Comparison of ENCODE assay signal across 13 mouse cellular contexts in genomic region chr11:115697722-115698121, GRCm38 (mm10). TPM values are rescaled to one million over a fixed set of nuclear protein-coding genes. Genes with fewer than 3 reads are reported as not detected.
DNase-seq lines count a peak whose midpoint lies in the region; ATAC-seq and TF ChIP-seq lines count a peak whose summit lies in the region.
"Had no signal": no experiment of that assay in that cellular context is flagged by ENCODE, and none has a peak within 500 bp of the region (broad histone marks: within the 10 kb centered on the region; RNA-seq: fewer than 3 reads in every experiment).

No protein-coding gene starts in this region.

- H3K4me2 ChIP-seq in forebrain, postnatal 0 days (ENCODE audit: low read depth): peak overlapping the region; percentile 73
- H3K4me2 ChIP-seq in forebrain, embryonic 11.5 days (ENCODE audit: low read depth, low read length, severe bottlenecking): no peak overlapping the region
- no peak overlapping the region for H3K4me2 ChIP-seq in kidney, embryonic 15.5 days
- H3K4me2 ChIP-seq in hindbrain, embryonic 15.5 days: peak overlapping the region; percentile 96
- H3K4me2 ChIP-seq in midbrain, postnatal 0 days (ENCODE audit: low read depth, low read length, poor library complexity, severe bottlenecking): peak overlapping the region; percentile 80

- WGBS in forebrain, postnatal 0 days: 88% methylated on average over 3 of the region's 3 CpGs
- WGBS in forebrain, embryonic 11.5 days: 95% methylated on average over 3 of the region's 3 CpGs
- 69% methylated on average over 3 of the region's 3 CpGs for WGBS in kidney, embryonic 15.5 days
- 81% methylated on average over 3 of the region's 3 CpGs for WGBS in kidney, adult 2 months
- 89% methylated on average over 3 of the region's 3 CpGs for WGBS in hindbrain, embryonic 15.5 days
- 92% methylated on average over 3 of the region's 3 CpGs for WGBS in midbrain, postnatal 0 days

- H3K9ac ChIP-seq in forebrain, postnatal 0 days: no peak overlapping the region
- H3K9ac ChIP-seq in forebrain, embryonic 11.5 days (ENCODE audit: low read length): no peak overlapping the region
- no peak overlapping the region for H3K9ac ChIP-seq in kidney, embryonic 15.5 days
- H3K9ac ChIP-seq in hindbrain, embryonic 15.5 days: 0 out of 2 replicates have a peak overlapping the region, but pooled peaks have one; percentile 78
- H3K9ac ChIP-seq in midbrain, postnatal 0 days (replicated peaks; ENCODE audit: low read length, poor library complexity, severe bottlenecking): no peak overlapping the region

- peaks cover 14% of the 10 kb centered on the region for H3K4me1 ChIP-seq in forebrain, postnatal 0 days (ENCODE audit: insufficient read depth)
- H3K4me1 ChIP-seq in forebrain, embryonic 11.5 days (replicated peaks; ENCODE audit: control insufficient read depth, insufficient read depth, low read length): peaks cover 5% of the 10 kb centered on the region; the same call in 1 of the 2 replicates
- peaks cover 48% of the 10 kb centered on the region for H3K4me1 ChIP-seq in kidney, embryonic 15.5 days
- H3K4me1 ChIP-seq in kidney, adult 2 months (ENCODE audit: control insufficient read depth, insufficient read depth, low read length): peaks cover 19% of the 10 kb centered on the region
- peaks cover 57% of the 10 kb centered on the region for H3K4me1 ChIP-seq in hindbrain, embryonic 15.5 days (replicated peaks)
- peaks cover 19% of the 10 kb centered on the region; the same call in 1 of the 2 replicates for H3K4me1 ChIP-seq in midbrain, postnatal 0 days (ENCODE audit: insufficient read depth, low read length)

- no peaks in the 10 kb centered on the region for H3K27me3 ChIP-seq in forebrain, postnatal 0 days (ENCODE audit: insufficient read depth, low read length)
- H3K27me3 ChIP-seq in forebrain, embryonic 11.5 days (ENCODE audit: control insufficient read depth, insufficient read depth, low read length): no peaks in the 10 kb centered on the region
- no peaks in the 10 kb centered on the region for H3K27me3 ChIP-seq in kidney, embryonic 15.5 days
- H3K27me3 ChIP-seq in kidney, adult 2 months (replicated peaks; ENCODE audit: control insufficient read depth, insufficient read depth, low read length): no peaks in the 10 kb centered on the region
- H3K27me3 ChIP-seq in hindbrain, embryonic 15.5 days: no peaks in the 10 kb centered on the region
- no peaks in the 10 kb centered on the region for H3K27me3 ChIP-seq in midbrain, postnatal 0 days (ENCODE audit: insufficient read depth, low read length)

- no peak for TF ChIP-seq POLR2A in kidney, adult 2 months (IDR thresholded peaks at IDR 0.05; ENCODE audit: low read depth, low read length)

- no peak for TF ChIP-seq CTCF in forebrain, postnatal 0 days (IDR thresholded peaks at IDR 0.05; ENCODE audit: low read depth)
- TF ChIP-seq CTCF in kidney, adult 2 months (conservative IDR thresholded peaks at IDR 0.05; ENCODE audit: insufficient read depth, insufficient read length, low read depth, low read length): no peak
- TF ChIP-seq CTCF in midbrain, postnatal 0 days (IDR thresholded peaks at IDR 0.05): no peak

- H3K27ac ChIP-seq in forebrain, postnatal 0 days (ENCODE audit: low read depth, low read length): no peak overlapping the region
- H3K27ac ChIP-seq in forebrain, embryonic 11.5 days (ENCODE audit: low read depth, low read length): no peak overlapping the region
- peak overlapping the region; percentile 18; the same call in 1 of the 2 replicates for H3K27ac ChIP-seq in kidney, embryonic 15.5 days
- H3K27ac ChIP-seq in kidney, adult 2 months (ENCODE audit: insufficient read depth, low read depth, low read length): no peak overlapping the region
- H3K27ac ChIP-seq in hindbrain, embryonic 15.5 days (replicated peaks): no peak overlapping the region
- no peak overlapping the region for H3K27ac ChIP-seq in midbrain, postnatal 0 days (ENCODE audit: low read depth, low read length)
- H3K27ac ChIP-seq: left cerebral cortex, adult 2 months had no signal

- no peaks in the 10 kb centered on the region for H3K9me3 ChIP-seq in forebrain, postnatal 0 days (ENCODE audit: low read length)
- no peaks in the 10 kb centered on the region for H3K9me3 ChIP-seq in forebrain, embryonic 11.5 days (ENCODE audit: control insufficient read depth, low read length)
- no peaks in the 10 kb centered on the region for H3K9me3 ChIP-seq in kidney, embryonic 15.5 days (replicated peaks)
- H3K9me3 ChIP-seq in hindbrain, embryonic 15.5 days: no peaks in the 10 kb centered on the region
- H3K9me3 ChIP-seq in midbrain, postnatal 0 days (ENCODE audit: low read length): no peaks in the 10 kb centered on the region

- no peak for DNase-seq in forebrain, postnatal 0 days
- DNase-seq in forebrain, embryonic 11.5 days (ENCODE audit: low spot score): no peak
- no peak for DNase-seq in kidney, adult 2 months
- no peak for DNase-seq in midbrain, postnatal 0 days (ENCODE audit: low spot score)
- DNase-seq in adrenal gland, postnatal 14 days: no peak
- DNase-seq in urinary bladder, postnatal 10 days (ENCODE audit: low spot score): no peak
- DNase-seq: adrenal gland, postnatal 36 days; cerebellum, adult 9-11 months; kidney, postnatal 14 days; right cerebral cortex, postnatal 25 days had no signal

- ATAC-seq in forebrain, postnatal 0 days: no peak
- ATAC-seq in forebrain, embryonic 11.5 days (replicated peaks; ENCODE audit: low FRiP score): no peak
- ATAC-seq in kidney, embryonic 15.5 days (replicated peaks; ENCODE audit: low FRiP score): no peak
- no peak for ATAC-seq in hindbrain, embryonic 15.5 days (ENCODE audit: low FRiP score, low read depth)
- no peak for ATAC-seq in midbrain, postnatal 0 days (ENCODE audit: low FRiP score)

- H3K4me3 ChIP-seq in forebrain, postnatal 0 days (ENCODE audit: low read depth, low read length): no peak overlapping the region
- no peak overlapping the region for H3K4me3 ChIP-seq in forebrain, embryonic 11.5 days (ENCODE audit: low read depth, low read length)
- no peak overlapping the region for H3K4me3 ChIP-seq in kidney, embryonic 15.5 days (replicated peaks)
- no peak overlapping the region for H3K4me3 ChIP-seq in kidney, adult 2 months (ENCODE audit: insufficient read depth, low read depth, low read length)
- peak overlapping the region; percentile 77 for H3K4me3 ChIP-seq in hindbrain, embryonic 15.5 days
- H3K4me3 ChIP-seq in midbrain, postnatal 0 days (ENCODE audit: low read depth, low read length): peak overlapping the region; percentile 64; the same call in 1 of the 2 replicates

- no peaks in the 10 kb centered on the region for H3K36me3 ChIP-seq in forebrain, postnatal 0 days (ENCODE audit: insufficient read depth)
- H3K36me3 ChIP-seq in forebrain, embryonic 11.5 days (ENCODE audit: control insufficient read depth, insufficient read depth, low read length): no peaks in the 10 kb centered on the region
- H3K36me3 ChIP-seq in kidney, embryonic 15.5 days: peaks cover 18% of the 10 kb centered on the region
- no peaks in the 10 kb centered on the region for H3K36me3 ChIP-seq in kidney, adult 2 months (ENCODE audit: control insufficient read depth, insufficient read depth, low read length)
- 0 out of 2 replicates have a peak, but pooled peaks cover 8% of the 10 kb centered on the region for H3K36me3 ChIP-seq in hindbrain, embryonic 15.5 days
- H3K36me3 ChIP-seq in midbrain, postnatal 0 days (ENCODE audit: insufficient read depth, low read length): peaks cover 3% of the 10 kb centered on the region; the same call in 1 of the 2 replicates

RNA-seq across cellular contexts. Expression of gene Grb2, which starts 10.7 kb away (rescaled TPM):
- 88.2 and 91.9 TPM in 2 replicates for total RNA-seq in forebrain, postnatal 0 days (2014; rRNA removed)
- 153 and 162 TPM in 2 replicates for polyA plus RNA-seq in forebrain, postnatal 0 days (2015; fragmentation: Nextera tagmentation; extraction: Ambion mirVana)
- polyA plus RNA-seq in forebrain, embryonic 11.5 days (2014; fragmentation: Nextera tagmentation; extraction: Ambion mirVana): 63.0 and 71.4 TPM in 2 replicates
- 92.0 and 98.4 TPM in 2 replicates for polyA plus RNA-seq in kidney, embryonic 15.5 days (2015; fragmentation: Nextera tagmentation; extraction: Ambion mirVana)
- 34.1 and 42.6 TPM in 2 replicates for polyA plus RNA-seq in kidney, adult 2 months (2012; rRNA removed)
- 186 and 190 TPM in 2 replicates for polyA plus RNA-seq in hindbrain, embryonic 15.5 days (2015; fragmentation: Nextera tagmentation; extraction: Ambion mirVana)
- 85.8 and 87.0 TPM in 2 replicates for total RNA-seq in midbrain, postnatal 0 days (2014; rRNA removed)
- 153 and 158 TPM in 2 replicates for polyA plus RNA-seq in midbrain, postnatal 0 days (2015; fragmentation: Nextera tagmentation; extraction: Ambion mirVana)
- 103 and 108 TPM in 2 replicates for total RNA-seq in adrenal gland, postnatal 14 days (2021)

Comparison
In these comparisons a context has a peak if more than half of its experiments do, and no peak if none do; other contexts are left out.
1. H3K4me2 ChIP-seq: peak in forebrain, postnatal 0 days (single experiment), hindbrain, embryonic 15.5 days (single experiment) and midbrain, postnatal 0 days (single experiment); none in forebrain, embryonic 11.5 days (single experiment) and kidney, embryonic 15.5 days (single experiment).
2. H3K4me3 ChIP-seq: peak in hindbrain, embryonic 15.5 days (single experiment) and midbrain, postnatal 0 days (single experiment); none in forebrain, postnatal 0 days (single experiment), forebrain, embryonic 11.5 days (single experiment), kidney, embryonic 15.5 days (single experiment) and kidney, adult 2 months (single experiment).